Mouse (Mus musculus) bone marrow, adult 2 months (tissue): ENCODE data around the gene Rab13.

Source experiments
- CTCF ChIP-seq: fragments of 200-500 bp; IDR thresholded peaks from 2 replicates; pipeline ENCODE4 v1.5.1; 2011; ENCODE audit warnings: low read length, control low read depth; ENCODE audit not compliant: control insufficient read depth, insufficient read depth
- POLR2A ChIP-seq: fragments of 200-500 bp; IDR thresholded peaks from 2 replicates; pipeline ENCODE4 v1.6.1; 2011; ENCODE audit warnings: low read depth, mild to moderate bottlenecking, control low read depth, low read length, borderline replicate concordance; ENCODE audit not compliant: control insufficient read depth

- TF ChIP-seq CTCF = no peak
- TF ChIP-seq POLR2A = no peak
These were observed 2.4 kb downstream of the Rab13 start for GRCm38 (mm10) chr3:90215825-90216380.
